Mouse (Mus musculus) MEL (cell line): Measurements from ENCODE around the gene Eapp. TPM values are rescaled to one million over a fixed set of nuclear protein-coding genes. Genes with fewer than 3 reads are reported as not detected.
"Not testable (repeated sequence)": the region's sequence is repeated elsewhere in the genome, so short reads cannot be mapped to it uniquely, and the experiment has no call there.

Source experiments
- DNase-seq: peaks from one replicate; pipeline ENCODE4 v3.0.0; 2011; ENCODE audit warnings: low read depth, low spot score
- H3K27ac ChIP-seq: 2 replicates; pipeline ENCODE4 v1.5.1; 2012; ENCODE audit warnings: low read depth, mild to moderate bottlenecking, control low read depth, low read length, moderate library complexity; ENCODE audit not compliant: control insufficient read depth
- H3K27me3 ChIP-seq, 2 experiments: fragments of 150-350 bp in 1 of 2; sonication (generic) in 1 of 2; 2 replicates each; pipeline ENCODE4 v1.6.1; 2012; ENCODE audit warnings: low read length in 2 of 2, mild to moderate bottlenecking in 2 of 2, improper control_type of control experiment in 1 of 2, moderate library complexity in 1 of 2; ENCODE audit not compliant: insufficient read depth in 2 of 2, control insufficient read depth in 1 of 2
- H3K36me3 ChIP-seq, 2 experiments: 2 replicates each; pipeline ENCODE4 v1.6.1; 2012 to 2014; ENCODE audit warnings: low read length in 2 of 2, improper control_type of control experiment in 1 of 2, inconsistent platforms in 1 of 2, mild to moderate bottlenecking in 1 of 2; ENCODE audit not compliant: insufficient read depth in 2 of 2, control insufficient read depth in 1 of 2
- H3K4me1 ChIP-seq, 2 experiments: fragments of 150-350 bp in 1 of 2; sonication (generic) in 1 of 2; 2 replicates each; pipeline ENCODE4 v1.6.1; 2012; ENCODE audit warnings: low read length in 2 of 2, improper control_type of control experiment in 1 of 2, mild to moderate bottlenecking in 1 of 2; ENCODE audit not compliant: insufficient read depth in 2 of 2, control insufficient read depth in 1 of 2
- H3K4me3 ChIP-seq, 2 experiments: fragments of 150-350 bp in 1 of 2; sonication (generic) in 1 of 2; 2 replicates each; pipeline ENCODE4 v1.5.1; 2012; ENCODE audit warnings: low read depth in 2 of 2, low read length in 2 of 2, mild to moderate bottlenecking in 2 of 2, moderate library complexity in 2 of 2, control low read depth in 1 of 2, improper control_type of control experiment in 1 of 2; ENCODE audit not compliant: control insufficient read depth in 1 of 2, insufficient read depth in 1 of 2
- H3K79me2 ChIP-seq: 2 replicates; pipeline ENCODE4 v1.6.1; 2012; ENCODE audit warnings: mild to moderate bottlenecking, low read length, moderate library complexity; ENCODE audit not compliant: control insufficient read depth, poor library complexity, insufficient read depth
- H3K9ac ChIP-seq: 2 replicates; pipeline ENCODE4 v1.6.1; 2012; ENCODE audit warnings: low read depth, mild to moderate bottlenecking, control low read depth, low read length, moderate library complexity; ENCODE audit not compliant: control insufficient read depth, poor library complexity, severe bottlenecking
- H3K9me3 ChIP-seq: fragments of 150-350 bp; sonication (generic); replicated peaks from 2 replicates; pipeline ENCODE4 v1.6.1; 2012; ENCODE audit warnings: mild to moderate bottlenecking, low read length, improper control_type of control experiment, moderate library complexity; ENCODE audit not compliant: insufficient read depth
- POLR2A ChIP-seq, 2 experiments: IDR thresholded peaks; 2 replicates each; pipeline ENCODE4 v1.6.1; 2011 to 2012; ENCODE audit warnings: low read length in 2 of 2, mild to moderate bottlenecking in 2 of 2, control low read depth in 1 of 2, improper control_type of control experiment in 1 of 2, low read depth in 1 of 2, moderate library complexity in 1 of 2; ENCODE audit not compliant: control insufficient read depth in 1 of 2, insufficient read depth in 1 of 2, poor library complexity in 1 of 2
- polyA plus RNA-seq, 2 experiments: library from polyadenylated mRNA; stranded (reverse) in 1 of 2; unstranded in 1 of 2; fragments of >175 nt in 1 of 2; fragments of >200 nt in 1 of 2; gene quantifications; 2 replicates each; pipeline versions ENCODE4 v1.2.1 to v1.2.4; 2012; ENCODE audit warnings: low replicate concordance in 2 of 2, low read depth in 1 of 2; ENCODE audit not compliant: insufficient read length in 2 of 2, insufficient read depth in 1 of 2, missing spikeins in 1 of 2
- total RNA-seq: library from RNA; depleted of rRNA; stranded (reverse); fragments of 300-350 nt; gene quantifications from 2 replicates; pipeline ENCODE4 v1.2.3, GENCODE M21; 2012

The Eapp gene
- total and polyA plus RNA-seq, 3 experiments, result 50.4 to 50.7 TPM; not detected in 1

DNA sequence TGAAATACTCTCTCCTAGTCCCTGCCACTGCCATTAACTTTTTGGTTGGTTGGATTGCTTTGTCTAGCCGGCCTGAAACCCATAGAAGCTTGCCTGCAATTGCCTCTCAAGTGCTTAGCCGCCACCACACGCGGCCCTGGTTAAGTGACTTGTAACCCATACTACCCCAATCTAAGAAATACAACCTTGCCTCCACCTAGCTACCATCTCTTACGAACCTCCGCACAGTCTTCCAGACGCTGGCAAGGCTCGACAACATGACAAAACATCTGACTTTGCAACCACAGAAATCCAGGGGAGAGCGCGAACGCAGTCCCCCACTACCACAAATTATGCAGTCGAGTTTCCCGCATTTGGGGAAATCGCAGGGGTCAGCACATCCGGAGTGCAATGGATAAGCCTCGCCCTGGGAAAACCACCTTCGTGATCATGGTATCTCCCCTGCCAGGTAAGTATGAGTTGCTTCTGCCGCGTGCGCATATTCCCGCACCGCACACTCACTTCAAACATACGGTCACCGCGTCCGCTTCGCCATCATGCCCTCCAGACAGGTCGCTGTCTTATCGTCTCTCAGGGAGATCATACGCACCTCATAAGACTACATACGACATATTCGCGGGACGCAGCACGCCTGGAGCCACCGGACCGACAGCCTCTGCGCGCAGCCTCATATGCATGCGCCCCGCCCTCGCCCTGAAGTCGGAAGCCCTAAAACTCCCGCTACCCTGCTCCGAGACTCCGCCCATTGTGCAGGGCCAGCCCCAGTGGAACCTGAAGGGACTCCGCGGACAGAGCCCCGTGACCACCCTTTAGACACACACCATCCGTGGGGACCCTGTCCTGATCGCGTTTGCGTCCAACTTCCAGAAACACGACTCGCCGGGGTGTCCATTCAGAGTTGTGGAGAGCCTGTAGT is 23.4 kb upstream of the Eapp start:
- not testable (repeated sequence) for DNase-seq, H3K9ac ChIP-seq, H3K27me3 ChIP-seq, H3K4me3 ChIP-seq, H3K79me2 ChIP-seq, H3K4me1 ChIP-seq, H3K36me3 ChIP-seq, H3K27ac ChIP-seq, H3K9me3 ChIP-seq

DNA sequence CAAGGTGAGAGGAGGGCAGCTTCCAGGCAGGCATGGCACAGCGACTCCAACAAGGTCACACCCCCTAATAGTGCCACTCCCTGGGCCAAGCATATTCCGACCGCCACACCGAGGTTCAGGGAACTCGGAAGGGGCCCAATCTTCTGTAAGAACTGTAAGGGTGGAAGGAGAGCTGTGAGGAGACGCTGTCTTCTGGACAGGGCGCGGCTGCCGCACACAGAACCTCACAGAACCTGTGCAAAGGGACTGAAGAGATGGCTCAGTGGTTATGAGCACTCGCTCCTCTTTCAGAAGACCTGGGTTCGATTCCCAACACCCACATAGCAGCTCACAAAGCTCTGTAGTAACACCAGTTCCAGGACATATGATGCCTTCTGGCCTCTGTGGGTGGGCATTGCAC is 21.8 kb upstream of the Eapp start:
- not testable (repeated sequence) for H3K9ac ChIP-seq, H3K4me1 ChIP-seq, H3K27ac ChIP-seq, H3K27me3 ChIP-seq, H3K9me3 ChIP-seq, H3K4me3 ChIP-seq, H3K79me2 ChIP-seq, DNase-seq, H3K36me3 ChIP-seq

DNA sequence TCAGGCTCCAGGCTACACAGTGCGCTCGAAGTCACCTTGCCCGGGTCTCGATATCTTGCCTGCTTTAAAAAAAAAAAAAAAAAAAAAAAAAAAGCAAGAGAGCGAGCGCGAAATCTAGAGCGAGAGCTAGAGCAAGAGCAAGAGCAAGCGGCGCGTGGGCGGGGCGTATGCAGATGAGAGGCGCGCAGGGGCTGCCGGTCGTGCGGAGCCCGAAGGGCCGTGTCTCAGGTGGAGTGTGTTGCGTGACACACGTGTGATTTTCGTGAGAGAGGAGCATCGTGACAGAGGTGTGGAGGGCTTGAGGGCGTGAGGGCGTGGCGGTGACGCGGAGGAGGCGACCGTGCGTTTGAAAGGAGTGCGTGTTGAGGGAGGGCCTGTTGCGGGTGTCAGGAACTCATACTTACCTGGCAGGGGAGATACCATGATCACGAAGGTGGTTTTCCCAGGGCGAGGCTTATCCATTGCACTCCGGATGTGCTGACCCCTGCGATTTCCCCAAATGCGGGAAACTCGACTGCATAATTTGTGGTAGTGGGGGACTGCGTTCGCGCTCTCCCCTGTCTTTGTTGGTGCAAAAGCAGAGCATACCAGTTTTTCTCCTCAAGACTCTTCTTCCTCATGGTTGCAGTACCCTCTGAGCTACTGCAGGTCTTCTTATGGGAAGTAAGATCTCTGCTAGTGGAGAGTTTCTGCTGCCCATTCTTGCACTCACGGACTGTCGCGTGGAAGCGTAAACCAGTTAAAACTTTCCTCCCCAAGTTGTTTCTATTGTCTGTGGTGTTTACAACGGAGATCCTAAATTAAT is 18.3 kb upstream of the Eapp start:
- H3K79me2 ChIP-seq, DNase-seq: not testable (repeated sequence)

DNA sequence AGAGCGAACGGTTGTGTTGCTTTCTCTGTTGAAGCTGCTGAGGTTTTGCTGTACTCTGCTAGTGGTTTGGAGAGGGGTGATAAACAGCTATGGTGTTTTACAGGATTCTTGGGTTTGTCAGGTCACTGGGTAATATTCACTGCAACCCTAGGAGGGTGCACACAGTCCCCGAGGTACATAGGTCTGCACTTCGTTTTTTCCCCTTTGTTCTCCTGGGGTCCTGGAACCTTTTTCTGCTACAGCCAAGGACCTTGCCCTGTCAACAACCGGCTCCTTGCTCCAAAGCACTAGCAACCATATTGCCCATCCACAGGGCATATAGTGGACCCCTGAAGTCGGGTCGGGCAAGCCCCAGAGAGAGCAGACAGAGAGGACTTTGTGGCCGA is 14.8 kb upstream of the Eapp start:
- DNase-seq, H3K9me3 ChIP-seq, H3K4me3 ChIP-seq, H3K36me3 ChIP-seq, H3K27ac ChIP-seq, H3K27me3 ChIP-seq, H3K4me1 ChIP-seq, H3K9ac ChIP-seq, H3K79me2 ChIP-seq: not testable (repeated sequence)
- 0 out of 4 replicates have a peak, but pooled peaks of 1 of the 2 experiments have one; percentile 40 for TF ChIP-seq POLR2A (IDR thresholded peaks at IDR 0.05; ENCODE audit: control insufficient read depth in 1 of 2, insufficient read depth in 1 of 2, low read depth in 1 of 2, low read length in 2 of 2, poor library complexity in 1 of 2)

More for the DNA sequence above, 18.3 kb upstream of the Eapp start:
- H3K27me3 ChIP-seq, H3K27ac ChIP-seq, H3K4me1 ChIP-seq, H3K9me3 ChIP-seq, H3K4me3 ChIP-seq, H3K9ac ChIP-seq, H3K36me3 ChIP-seq: not testable (repeated sequence)

DNA sequence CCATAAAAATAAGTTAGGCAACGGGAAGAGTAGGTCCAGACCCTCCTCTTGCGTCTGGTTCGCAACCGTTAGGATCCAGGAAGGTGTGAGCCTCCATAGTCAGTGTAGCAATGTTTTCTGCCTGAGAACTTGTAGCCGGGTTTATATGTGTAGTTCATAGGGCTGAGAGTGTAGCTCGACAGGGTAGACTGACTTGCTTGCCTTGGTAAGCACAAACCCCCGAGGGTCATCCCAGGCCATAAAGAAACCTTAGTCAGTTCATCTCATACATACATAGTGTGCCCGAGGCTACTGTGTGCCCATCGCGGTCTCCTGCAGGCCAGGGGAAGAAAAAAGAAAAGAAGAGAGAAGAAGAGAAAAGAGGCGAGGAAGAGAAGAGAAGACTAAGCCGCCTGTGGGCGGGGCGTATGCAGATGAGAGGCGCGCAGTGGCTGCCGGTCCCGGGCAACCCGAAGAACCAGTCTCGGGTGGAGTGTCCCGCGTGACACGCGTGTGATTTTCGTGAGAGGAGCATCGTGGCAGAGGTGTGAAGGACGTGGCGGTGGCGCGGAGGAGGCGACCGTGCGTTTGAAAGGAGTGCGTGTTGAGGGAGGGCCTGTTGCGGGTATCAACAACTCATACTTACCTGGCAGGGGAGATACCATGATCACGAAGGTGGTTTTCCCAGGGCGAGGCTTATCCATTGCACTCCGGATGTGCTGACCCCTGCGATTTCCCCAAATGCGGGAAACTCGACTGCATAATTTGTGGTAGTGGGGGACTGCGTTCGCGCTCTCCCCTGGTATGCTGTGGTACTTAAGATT is 14.2 kb upstream of the Eapp start:
- not testable (repeated sequence) for H3K9ac ChIP-seq, H3K9me3 ChIP-seq, H3K79me2 ChIP-seq, H3K27me3 ChIP-seq, H3K27ac ChIP-seq, H3K4me1 ChIP-seq, H3K36me3 ChIP-seq, H3K4me3 ChIP-seq, DNase-seq
